Mouse (Mus musculus): ENCODE data around the gene Dgki. TPM values are rescaled to one million over a fixed set of nuclear protein-coding genes. Genes with fewer than 3 reads are reported as not detected.

Gene Dgki
- total RNA-seq, 1 experiment from 2014 or later, result not detected

GRCm38 (mm10) chr6:37100413-37100812, 199.6 kb downstream of the Dgki start:
- no peak for ATAC-seq (ENCODE audit: extremely low read depth, insufficient number of reproducible peaks, low FRiP score, poor library complexity, severe bottlenecking)

GRCm38 (mm10) chr6:37097356-37098155, 202.4 kb downstream of the Dgki start:
- no peak for ATAC-seq (ENCODE audit: extremely low read depth, insufficient number of reproducible peaks, low FRiP score, poor library complexity, severe bottlenecking)

GRCm38 (mm10) chr6:37096840-37097305, 203.1 kb downstream of the Dgki start:
- no peak for ATAC-seq (ENCODE audit: extremely low read depth, insufficient number of reproducible peaks, low FRiP score, poor library complexity, severe bottlenecking)

DNA sequence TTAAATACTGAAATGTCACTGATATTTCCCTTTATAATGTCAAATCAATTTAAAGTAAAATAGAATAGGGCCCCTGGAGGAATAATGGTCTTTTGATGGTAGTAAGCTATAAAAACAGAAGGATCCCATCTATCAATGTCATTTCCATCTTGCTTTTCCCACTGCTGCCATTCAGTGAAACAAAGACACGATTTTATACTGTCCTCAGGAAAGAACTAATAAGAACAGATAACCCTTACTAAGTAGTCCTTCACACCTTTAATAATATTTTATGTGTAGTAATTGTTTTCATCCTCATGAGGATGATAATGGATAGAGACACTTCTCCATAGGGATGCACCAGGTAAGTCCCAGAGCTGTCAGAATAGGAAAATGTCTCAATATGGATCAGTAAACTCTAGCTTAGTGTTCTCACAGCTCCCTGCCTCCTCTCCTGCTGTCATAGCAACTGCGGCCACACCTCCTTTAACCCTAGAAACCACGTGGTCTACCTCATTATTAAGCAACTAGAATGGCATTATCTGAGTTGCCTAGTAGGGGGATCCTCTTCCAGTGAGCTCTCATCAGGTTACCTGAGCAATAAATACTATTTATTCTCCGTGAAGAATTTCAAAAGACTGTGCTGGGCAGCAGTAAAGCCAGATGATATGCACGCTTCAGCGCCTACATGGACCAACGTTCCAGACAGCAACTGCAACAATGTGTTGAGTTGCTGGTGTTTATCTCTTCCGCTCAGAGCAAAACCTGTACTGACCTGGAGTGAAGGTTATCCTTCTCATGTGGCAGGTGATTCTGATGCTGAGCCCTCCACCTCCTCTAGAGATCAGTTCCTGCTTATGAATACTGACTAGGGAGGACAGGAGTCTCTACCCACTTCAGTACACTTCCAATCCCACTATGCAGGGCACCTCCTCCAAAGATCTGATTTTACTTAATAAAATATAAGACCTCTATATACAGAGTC, 210.6 kb downstream of the Dgki start:
- no peak for ATAC-seq (ENCODE audit: extremely low read depth, insufficient number of reproducible peaks, low FRiP score, poor library complexity, severe bottlenecking)

GRCm38 (mm10) chr6:37082990-37083389, 217.0 kb downstream of the Dgki start:
- ATAC-seq (ENCODE audit: extremely low read depth, insufficient number of reproducible peaks, low FRiP score, poor library complexity, severe bottlenecking), result no peak

DNA sequence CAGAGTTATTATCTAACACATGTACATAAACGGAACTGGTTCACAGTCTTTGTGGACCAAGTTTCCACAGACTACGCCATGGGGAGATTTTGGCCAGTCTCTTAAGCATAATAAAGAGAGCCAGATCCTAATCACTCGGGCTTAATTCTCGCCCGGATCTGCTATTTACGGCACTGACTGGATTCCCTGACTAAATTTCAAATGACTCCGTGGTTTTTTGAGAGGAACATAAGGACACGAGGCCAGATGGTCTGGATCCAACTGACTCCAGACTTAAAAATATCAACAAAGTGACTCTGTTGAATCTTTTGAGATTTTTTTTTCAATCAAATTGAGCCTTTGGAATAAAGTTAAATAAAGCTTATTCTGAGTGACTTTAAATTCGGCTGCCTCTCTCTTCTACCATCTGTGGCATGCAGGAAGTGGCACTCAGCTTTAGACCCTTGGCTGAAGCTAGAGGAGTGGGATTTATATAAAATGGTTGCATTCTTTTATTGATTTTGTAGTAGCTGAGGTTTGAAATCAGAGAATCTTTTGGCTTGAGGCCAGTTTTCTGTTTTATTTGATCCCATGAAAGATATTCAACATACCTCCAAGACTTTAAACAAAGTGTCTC, 227.5 kb downstream of the Dgki start:
- no peak for ATAC-seq (ENCODE audit: extremely low read depth, insufficient number of reproducible peaks, low FRiP score, poor library complexity, severe bottlenecking)

DNA sequence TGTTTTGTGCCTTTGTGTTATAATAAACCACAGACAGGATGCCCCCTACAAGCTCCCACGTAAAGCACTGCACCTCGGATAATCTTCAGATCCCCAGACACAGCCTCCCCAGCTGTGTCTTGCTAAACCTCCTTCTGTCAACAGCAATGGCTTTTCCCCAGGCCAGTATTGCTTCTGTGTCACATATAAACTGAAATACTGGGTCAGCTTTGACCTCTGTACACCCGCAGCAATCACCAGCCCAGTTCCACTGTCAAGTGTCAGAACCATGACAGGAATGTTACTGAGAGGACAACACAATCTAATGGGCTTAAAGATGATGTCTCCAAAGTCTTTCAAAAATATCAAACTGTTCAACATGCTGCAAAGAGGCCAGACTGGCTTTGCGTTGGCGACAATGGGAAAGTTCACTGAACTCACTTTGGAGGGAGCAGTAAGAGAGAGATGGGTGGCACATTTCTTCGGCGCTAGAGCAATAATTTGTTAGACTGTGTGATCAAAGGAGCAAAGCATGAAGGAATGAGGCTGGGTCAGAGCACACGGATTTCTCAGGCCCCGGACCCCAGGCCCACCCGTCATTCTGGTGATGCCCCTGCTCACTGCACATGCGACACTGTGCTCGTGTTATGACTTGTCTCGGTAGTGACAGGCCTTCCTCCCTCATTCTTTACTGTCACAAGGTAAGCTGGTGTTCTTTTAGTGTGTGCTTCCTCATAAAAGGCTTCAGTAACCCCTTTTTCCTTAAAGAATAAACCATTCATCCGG, 230.0 kb downstream of the Dgki start:
- no peak for ATAC-seq (ENCODE audit: extremely low read depth, insufficient number of reproducible peaks, low FRiP score, poor library complexity, severe bottlenecking)

DNA sequence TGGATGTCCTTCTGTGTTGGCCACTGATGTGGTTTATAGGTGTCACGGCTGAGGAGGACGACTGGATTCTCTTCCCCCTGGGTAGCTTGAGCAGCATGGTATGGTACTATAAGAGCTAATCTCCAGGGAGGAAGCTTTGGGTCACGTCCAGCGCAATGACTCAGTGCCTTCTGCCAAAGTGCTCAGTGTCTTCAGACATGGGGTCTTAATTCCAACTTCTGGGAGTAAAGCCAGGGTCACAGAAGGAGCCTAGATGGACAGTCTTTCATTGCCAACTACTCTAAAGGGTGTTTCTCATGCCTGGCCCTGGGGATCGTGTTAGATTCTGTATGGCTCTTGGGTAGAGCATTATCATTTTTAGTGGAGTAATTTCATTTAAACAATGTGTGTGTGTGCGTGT, 231.2 kb downstream of the Dgki start:
- no peak for ATAC-seq (ENCODE audit: extremely low read depth, insufficient number of reproducible peaks, low FRiP score, poor library complexity, severe bottlenecking)

GRCm38 (mm10) chr6:37067357-37067756, 232.6 kb downstream of the Dgki start:
- no peak for ATAC-seq (ENCODE audit: extremely low read depth, insufficient number of reproducible peaks, low FRiP score, poor library complexity, severe bottlenecking)

- no peak for ATAC-seq (ENCODE audit: extremely low read depth, insufficient number of reproducible peaks, low FRiP score, poor library complexity, severe bottlenecking)
Measured at GRCm38 (mm10) chr6:37064214-37064830, 235.7 kb downstream of the Dgki start.

- no peak for ATAC-seq (ENCODE audit: extremely low read depth, insufficient number of reproducible peaks, low FRiP score, poor library complexity, severe bottlenecking)
Measured at GRCm38 (mm10) chr6:37063266-37063665, 236.7 kb downstream of the Dgki start.

DNA sequence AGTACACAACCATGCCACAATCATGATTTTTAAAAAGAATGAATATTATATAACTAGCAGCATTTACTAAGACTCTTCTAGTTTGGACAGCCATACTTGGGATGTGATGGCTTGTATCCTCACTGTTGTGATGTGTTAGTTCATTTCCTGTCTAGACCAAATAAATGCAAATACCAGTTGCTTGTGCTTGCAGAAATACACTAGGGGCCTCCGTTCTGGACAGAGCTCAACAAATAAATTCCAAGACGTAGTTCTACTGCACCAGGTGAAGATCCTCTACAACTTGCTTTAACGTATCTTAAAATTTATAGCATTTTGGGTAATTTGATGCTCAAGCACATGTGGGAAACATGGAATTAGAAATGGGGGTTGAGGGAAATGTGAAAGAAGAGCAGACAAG, 239.9 kb downstream of the Dgki start:
- no peak for ATAC-seq (ENCODE audit: extremely low read depth, insufficient number of reproducible peaks, low FRiP score, poor library complexity, severe bottlenecking)

- ATAC-seq (ENCODE audit: extremely low read depth, insufficient number of reproducible peaks, low FRiP score, poor library complexity, severe bottlenecking), result no peak
Measured at GRCm38 (mm10) chr6:37057957-37058356, 242.0 kb downstream of the Dgki start.

GRCm38 (mm10) chr6:37057536-37057935, 242.4 kb downstream of the Dgki start:
- no peak for ATAC-seq (ENCODE audit: extremely low read depth, insufficient number of reproducible peaks, low FRiP score, poor library complexity, severe bottlenecking)

DNA sequence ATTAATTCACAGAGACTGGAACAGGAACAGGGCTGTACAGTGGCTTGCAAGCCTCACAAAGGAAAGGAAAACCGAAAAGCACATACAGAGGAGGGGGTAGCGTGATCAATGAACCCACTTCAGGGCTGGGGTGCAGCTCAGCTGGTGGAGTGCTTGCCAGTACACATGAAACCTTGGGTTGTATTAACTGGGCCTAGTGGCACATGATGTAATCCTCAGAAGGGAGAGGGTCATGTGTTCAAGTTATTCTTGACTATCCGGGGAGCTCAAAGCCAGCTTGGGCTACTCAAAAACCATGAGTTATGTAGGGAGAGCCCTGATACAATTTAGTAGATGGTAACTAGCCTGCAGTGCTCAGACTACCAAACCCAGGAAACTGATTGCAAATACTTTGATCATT, 244.3 kb downstream of the Dgki start:
- ATAC-seq (ENCODE audit: extremely low read depth, insufficient number of reproducible peaks, low FRiP score, poor library complexity, severe bottlenecking), result no peak

DNA sequence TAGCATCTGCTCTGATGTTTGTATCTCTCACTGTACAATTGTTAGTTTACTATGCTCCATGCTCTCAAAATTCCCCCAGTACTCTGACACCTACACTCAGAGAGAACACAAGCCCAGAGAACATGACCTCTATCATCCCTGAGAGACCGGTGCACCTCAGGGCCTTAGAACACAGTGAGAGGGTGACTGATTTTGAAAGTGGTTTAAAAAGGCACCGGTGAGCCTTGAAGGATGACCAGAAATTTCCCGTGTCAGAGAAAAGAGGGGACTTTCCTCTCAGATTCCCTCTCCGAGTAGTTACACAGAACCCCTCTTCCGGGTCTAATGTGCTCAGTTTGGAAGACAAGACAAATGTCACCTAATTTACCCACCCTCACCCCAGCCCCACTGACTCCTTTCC, 244.9 kb downstream of the Dgki start:
- ATAC-seq (ENCODE audit: extremely low read depth, insufficient number of reproducible peaks, low FRiP score, poor library complexity, severe bottlenecking), result no peak

GRCm38 (mm10) chr6:37054435-37055020, 245.5 kb downstream of the Dgki start:
- no peak for ATAC-seq (ENCODE audit: extremely low read depth, insufficient number of reproducible peaks, low FRiP score, poor library complexity, severe bottlenecking)

DNA sequence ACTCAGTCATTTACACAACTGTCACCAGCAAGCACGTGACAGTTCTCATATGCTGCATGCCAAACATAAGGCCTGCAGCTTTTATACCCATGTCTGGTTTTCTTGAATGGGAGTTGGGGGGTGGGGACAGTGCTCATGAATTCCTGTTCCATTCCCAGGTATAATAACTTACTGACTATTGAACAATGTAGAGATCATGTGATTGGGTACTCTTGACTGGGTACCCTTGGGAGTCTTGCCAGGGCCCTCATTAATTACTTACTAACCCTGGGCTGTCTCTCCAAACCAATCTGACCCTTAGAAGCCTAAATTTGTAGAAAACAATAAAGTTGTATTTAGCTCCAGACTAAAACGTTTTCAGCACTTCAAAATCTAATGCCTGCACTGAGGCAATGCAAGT, 246.6 kb downstream of the Dgki start:
- no peak for ATAC-seq (ENCODE audit: extremely low read depth, insufficient number of reproducible peaks, low FRiP score, poor library complexity, severe bottlenecking)

Measured in neutrophil, adult 5-6 weeks (primary cell).